Mouse (Mus musculus): ENCODE data around the gene Lctl.

- TF ChIP-seq POLR2A (IDR thresholded peaks at IDR 0.05; ENCODE audit: insufficient read depth, low read depth, low read length) (no peak), CTCF (IDR thresholded peaks at IDR 0.05; ENCODE audit: insufficient read depth, low read depth, low read length) (no peak)
These were observed 37.0 kb upstream of the Lctl start for GRCm38 (mm10) chr9:64079922-64080321.
